ENCODE assay signal across 9 mouse cellular contexts in the genomic region with DNA sequence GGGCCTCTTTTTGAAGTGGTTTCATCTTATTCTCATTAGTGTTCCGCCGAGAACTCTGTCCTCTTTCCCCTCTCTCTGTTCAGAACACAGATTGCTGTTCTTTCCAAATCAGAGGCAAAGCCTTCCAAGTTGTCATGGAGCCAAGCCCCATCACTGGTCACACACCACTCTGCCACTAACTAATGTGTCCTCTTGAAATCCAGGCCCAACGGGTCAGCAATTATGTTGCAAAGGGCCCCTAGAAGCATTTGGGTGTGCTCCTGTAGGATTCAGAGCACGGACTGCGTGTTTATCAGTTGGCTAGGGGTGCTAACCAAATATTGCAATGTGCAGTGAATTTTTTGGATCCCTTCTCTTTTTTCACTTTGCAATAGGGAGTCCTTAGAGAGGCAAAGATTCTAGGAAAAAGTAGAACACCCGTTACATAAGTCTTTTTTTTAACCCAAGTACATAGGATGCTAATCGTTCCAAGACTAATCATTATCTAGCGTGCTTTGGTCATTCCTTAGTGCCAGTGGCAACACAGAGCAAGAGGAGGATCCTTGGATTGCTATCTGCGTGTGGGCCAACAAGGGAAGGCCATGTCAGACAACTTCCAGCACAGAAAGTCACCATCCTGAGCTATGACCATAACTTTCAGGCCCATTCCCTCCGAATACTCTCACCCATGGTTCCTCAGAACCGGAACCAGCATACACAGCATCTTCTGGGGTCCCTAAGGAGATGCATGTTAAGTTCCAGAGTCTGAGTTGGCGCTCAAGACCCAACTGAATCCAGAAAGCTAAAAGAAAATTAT.
DNase-seq lines count a peak whose midpoint lies in the region; ATAC-seq lines count a peak whose summit lies in the region.
"Had no signal": no experiment of that assay in that cellular context is flagged by ENCODE, and none has a peak within 500 bp of the region (broad histone marks: within the 10 kb centered on the region; RNA-seq: fewer than 3 reads in every experiment).

No protein-coding gene starts in this region.

- ATAC-seq in hindbrain, embryonic 16.5 days = no peak

- DNase-seq in adrenal gland, adult 2 months = peak; percentile 63
- no peak for DNase-seq in adrenal gland, adult 18-20 months (ENCODE audit: low spot score in 2 of 2)
- DNase-seq in urinary bladder, postnatal 25 days (ENCODE audit: low spot score) = peak; percentile 41
- no peak for DNase-seq in urinary bladder, adult 2 months (ENCODE audit: low spot score)
- peak; percentile 55 for DNase-seq in left cerebral cortex, postnatal 14 days (ENCODE audit: low spot score in 2 of 2)
- DNase-seq in skeletal muscle tissue, adult 2 months (ENCODE audit: low read depth, low spot score) = peak; percentile 81
- no peak for DNase-seq in hindbrain, embryonic 10.5 days (ENCODE audit: low spot score)

- H3K4me1 ChIP-seq in hindbrain, embryonic 16.5 days (ENCODE audit: control insufficient read depth, insufficient read depth, low read depth, low read length) = peaks cover 6% of the 10 kb centered on the region
- H3K4me1 ChIP-seq in hindbrain, embryonic 10.5 days (replicated peaks) = no peaks in the 10 kb centered on the region; the same call in 1 of the 2 replicates
- H3K4me1 ChIP-seq: liver, embryonic 15.5 days had no signal

- no peak overlapping the region for H3K27ac ChIP-seq in hindbrain, embryonic 16.5 days (ENCODE audit: low read depth, low read length)
- no peak overlapping the region for H3K27ac ChIP-seq in hindbrain, embryonic 10.5 days
- H3K27ac ChIP-seq: liver, embryonic 15.5 days had no signal

- no peaks in the 10 kb centered on the region for H3K36me3 ChIP-seq in hindbrain, embryonic 16.5 days (ENCODE audit: control insufficient read depth, insufficient read depth, low read length)
- no peaks in the 10 kb centered on the region for H3K36me3 ChIP-seq in hindbrain, embryonic 10.5 days
- H3K36me3 ChIP-seq: liver, embryonic 15.5 days had no signal

- intact Hi-C loops in left cerebral cortex, postnatal 14 days (cut with DNase I) = no loop called here

- no peaks in the 10 kb centered on the region for H3K27me3 ChIP-seq in hindbrain, embryonic 16.5 days (replicated peaks; ENCODE audit: control insufficient read depth, insufficient read depth, low read length)
- H3K27me3 ChIP-seq in hindbrain, embryonic 10.5 days (ENCODE audit: insufficient read depth, poor library complexity, severe bottlenecking) = no peaks in the 10 kb centered on the region
- H3K27me3 ChIP-seq: liver, embryonic 15.5 days had no signal

- H3K9me3 ChIP-seq in hindbrain, embryonic 16.5 days (ENCODE audit: control insufficient read depth, low read length) = no peaks in the 10 kb centered on the region
- H3K9me3 ChIP-seq in hindbrain, embryonic 10.5 days = no peaks in the 10 kb centered on the region
- H3K9me3 ChIP-seq: liver, embryonic 15.5 days had no signal

- no peak overlapping the region for H3K4me3 ChIP-seq in hindbrain, embryonic 16.5 days (ENCODE audit: low read length)
- H3K4me3 ChIP-seq in hindbrain, embryonic 10.5 days = no peak overlapping the region
- H3K4me3 ChIP-seq: liver, embryonic 15.5 days had no signal

- H3K9ac ChIP-seq in hindbrain, embryonic 16.5 days (ENCODE audit: low read depth, low read length) = no peak overlapping the region
- H3K9ac ChIP-seq: liver, embryonic 15.5 days had no signal

- no peak overlapping the region for H3K4me2 ChIP-seq in hindbrain, embryonic 16.5 days (ENCODE audit: low read length)
- H3K4me2 ChIP-seq: liver, embryonic 15.5 days had no signal

- WGBS in hindbrain, embryonic 16.5 days = 90% methylated on average over 12 of the region's 12 CpGs
- 95% methylated on average over 12 of the region's 12 CpGs for WGBS in hindbrain, embryonic 10.5 days

Comparison
In these comparisons a context has a peak if more than half of its experiments do, and no peak if none do; other contexts are left out.
1. DNase-seq: peak in adrenal gland, adult 2 months (single experiment), urinary bladder, postnatal 25 days (single experiment), left cerebral cortex, postnatal 14 days (2 of 2) and skeletal muscle tissue, adult 2 months (single experiment); none in adrenal gland, adult 18-20 months (0 of 2), urinary bladder, adult 2 months (single experiment) and hindbrain, embryonic 10.5 days (single experiment).